Mouse (Mus musculus): ENCODE data around the gene Tomm40l.

DNA sequence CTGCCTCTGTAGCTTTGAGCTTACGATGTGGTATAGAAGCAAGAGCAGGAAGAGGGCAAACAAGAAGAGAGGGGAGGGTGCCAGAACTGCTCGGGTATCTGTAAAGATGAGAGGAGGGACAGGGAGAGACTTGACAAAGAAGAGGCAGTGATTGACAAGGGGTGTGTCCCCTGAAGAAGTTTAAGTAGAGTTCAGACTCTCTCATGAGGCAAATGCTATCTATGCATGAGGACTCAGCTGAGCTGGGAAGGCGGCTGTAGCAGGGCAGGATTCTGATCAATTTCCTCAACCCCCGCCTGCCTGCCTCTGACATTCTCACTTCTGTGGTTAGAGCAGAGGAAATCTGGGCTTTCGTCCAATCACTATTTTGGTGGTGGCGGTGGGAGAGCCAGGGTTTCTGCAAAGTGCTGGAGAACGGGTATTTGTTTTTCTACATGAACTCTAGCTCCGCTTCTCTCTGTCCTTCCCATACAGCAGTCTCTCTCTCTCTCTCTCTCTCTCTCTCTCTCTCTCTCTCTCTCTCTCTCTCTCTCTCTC, 40.3 kb upstream of the Tomm40l start:
- TF ChIP-seq CTCF (IDR thresholded peaks at IDR 0.05; ENCODE audit: insufficient read depth, low read depth, low read length) = no peak
- no peak for TF ChIP-seq POLR2A (IDR thresholded peaks at IDR 0.05; ENCODE audit: insufficient read depth, low read depth, low read length)
